Mouse (Mus musculus) midbrain, embryonic 11.5 days (tissue): Measurements from ENCODE around the gene Asb16. TPM values are rescaled to one million over a fixed set of nuclear protein-coding genes. Genes with fewer than 3 reads are reported as not detected.
A peak's percentile ranks its signal among the peaks of the same experiment; 100 is the strongest.

Experiments used
- ATAC-seq: fragments of 200-750 bp; cut with Nextera tagmentation; 2 replicates; pipeline ENCODE4 v1.8.0; 2017; ENCODE audit warnings: moderate TSS enrichment, moderate library complexity; ENCODE audit not compliant: low FRiP score
- DNase-seq: peaks from one replicate; pipeline ENCODE4 v3.0.0; 2015; ENCODE audit warnings: low spot score; ENCODE audit errors: missing footprints
- H3K27ac ChIP-seq: fragments of 300-500 bp; sonication (generic); 2 replicates; pipeline ENCODE4 v1.5.1; 2014; ENCODE audit warnings: low read depth, low read length
- H3K27me3 ChIP-seq: fragments of 300-500 bp; sonication (generic); 2 replicates; pipeline ENCODE4 v1.6.1; 2014; ENCODE audit warnings: mild to moderate bottlenecking, low read length, moderate library complexity, mixed read lengths; ENCODE audit not compliant: control insufficient read depth, insufficient read depth
- H3K36me3 ChIP-seq: fragments of 300-500 bp; sonication (generic); 2 replicates; pipeline ENCODE4 v1.6.1; 2014; ENCODE audit warnings: mild to moderate bottlenecking, low read length, moderate library complexity, mixed read lengths; ENCODE audit not compliant: control insufficient read depth, insufficient read depth
- H3K4me1 ChIP-seq: fragments of 300-500 bp; sonication (generic); 2 replicates; pipeline ENCODE4 v1.6.1; 2014; ENCODE audit warnings: low read length; ENCODE audit not compliant: control insufficient read depth, insufficient read depth
- H3K4me2 ChIP-seq: fragments of 300-500 bp; sonication (generic); 2 replicates; pipeline ENCODE4 v1.6.1; 2014; ENCODE audit warnings: mild to moderate bottlenecking, moderate library complexity
- H3K4me3 ChIP-seq: fragments of 300-500 bp; sonication (generic); 2 replicates; pipeline ENCODE4 v1.5.1; 2014; ENCODE audit warnings: low read depth, low read length
- H3K9ac ChIP-seq: fragments of 300-500 bp; sonication (generic); 2 replicates; pipeline ENCODE4 v1.6.1; 2014; ENCODE audit warnings: low read length
- H3K9me3 ChIP-seq: fragments of 300-500 bp; sonication (generic); 2 replicates; pipeline ENCODE4 v1.6.1; 2016; ENCODE audit warnings: low read length; ENCODE audit not compliant: control insufficient read depth
- WGBS: fragments of 180-500 bp; shearing (Covaris S2); extraction: QIAGEN DNeasy Blood & Tissue Kit; methylation state at CpG from one replicate; pipeline ENCODE4 v1.1.7; 2014; 5-methylcytosine and 5-hydroxymethylcytosine counted together
- polyA plus RNA-seq: library from polyadenylated mRNA; unstranded; fragments of >200 nt; fragmentation: Nextera tagmentation; extraction: Ambion mirVana; gene quantifications from 2 replicates; pipeline ENCODE4 v1.2.1, GENCODE M21; 2014

The Asb16 gene
- polyA plus RNA-seq, 1 experiment from 2014 or later = 0.08 TPM

DNA sequence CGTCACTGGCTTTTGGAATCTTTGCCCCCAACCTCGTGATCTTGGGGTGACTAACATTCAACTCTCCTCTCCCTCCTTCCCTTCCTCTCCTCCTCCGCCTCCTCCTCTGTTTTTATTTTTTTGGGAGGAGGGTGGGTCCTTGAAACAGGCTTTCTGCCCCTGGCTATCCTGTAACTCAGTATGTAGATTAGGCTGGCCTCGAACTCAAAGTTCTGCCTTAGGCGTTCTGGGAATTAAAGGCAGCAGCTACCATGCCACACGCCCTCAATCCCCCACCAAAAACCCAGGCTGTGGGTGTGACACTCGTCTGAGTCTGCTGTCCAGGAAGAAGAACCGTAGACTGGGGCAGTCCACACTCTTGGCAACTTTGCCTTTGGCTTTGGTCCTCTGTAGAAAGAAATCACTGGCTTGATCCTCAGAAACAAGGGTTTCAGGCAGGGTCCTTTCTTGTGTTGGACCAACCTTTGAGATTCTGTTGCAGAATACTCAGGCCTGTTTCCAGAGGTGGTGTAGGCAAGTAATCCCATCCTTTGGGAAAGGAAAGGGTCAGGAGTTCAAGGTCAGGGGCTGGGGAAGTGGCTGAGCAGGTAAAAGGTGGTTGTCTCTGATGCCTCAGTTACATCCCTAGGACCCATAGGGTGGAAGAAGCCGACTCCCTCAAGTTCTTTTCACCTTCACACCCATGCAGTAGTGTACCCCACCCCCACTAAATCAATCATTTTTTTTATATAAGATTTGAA, 19.0 kb upstream of the Asb16 start:
- H3K9me3 ChIP-seq = no peaks in the 10 kb centered on the region
- no peak for DNase-seq
- H3K27me3 ChIP-seq = peaks cover 3% of the 10 kb centered on the region; the same call in 1 of the 2 replicates
- no peaks in the 10 kb centered on the region for H3K36me3 ChIP-seq
- H3K4me3 ChIP-seq = peak overlapping the region; percentile 72
- WGBS = 12% methylated on average over 9 of the region's 9 CpGs
- no peak overlapping the region for H3K27ac ChIP-seq
- H3K4me2 ChIP-seq = peak overlapping the region; percentile 78
- no peak; the same call in 1 of the 2 replicates for ATAC-seq
- H3K9ac ChIP-seq = peak overlapping the region; percentile 72
- H3K4me1 ChIP-seq = peaks cover 23% of the 10 kb centered on the region

DNA sequence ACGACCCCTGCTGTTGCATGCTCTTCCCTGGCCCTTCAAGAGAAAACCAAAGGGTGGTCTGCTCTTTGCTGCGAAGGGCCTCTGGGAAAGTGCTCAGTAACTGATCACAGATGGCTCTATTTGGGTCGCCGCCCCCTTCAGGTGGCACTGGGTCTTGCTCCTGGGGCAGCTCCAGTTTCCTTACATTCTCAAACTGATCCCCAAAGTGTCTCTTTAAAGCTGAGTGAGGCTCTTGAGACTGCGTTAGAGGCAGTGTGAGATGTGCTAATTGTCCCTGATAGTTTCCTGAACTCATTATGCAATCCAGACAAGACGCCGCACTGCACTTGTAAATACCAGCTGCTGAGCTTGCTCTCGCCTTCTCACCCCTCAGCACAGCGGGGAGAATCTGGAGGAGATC, 11.0 kb upstream of the Asb16 start:
- Histone ChIP-seq H3K27ac (no peak overlapping the region), H3K4me2 (no peak overlapping the region), H3K9me3 (no peaks in the 10 kb centered on the region), H3K4me3 (no peak overlapping the region), H3K4me1 (peaks cover 3% of the 10 kb centered on the region; the same call in 1 of the 2 replicates), H3K36me3 (peaks cover 6% of the 10 kb centered on the region), H3K27me3 (no peaks in the 10 kb centered on the region), H3K9ac (no peak overlapping the region)
- no peak for ATAC-seq
- WGBS = 36% methylated on average over 9 of the region's 9 CpGs
- DNase-seq = no peak

DNA sequence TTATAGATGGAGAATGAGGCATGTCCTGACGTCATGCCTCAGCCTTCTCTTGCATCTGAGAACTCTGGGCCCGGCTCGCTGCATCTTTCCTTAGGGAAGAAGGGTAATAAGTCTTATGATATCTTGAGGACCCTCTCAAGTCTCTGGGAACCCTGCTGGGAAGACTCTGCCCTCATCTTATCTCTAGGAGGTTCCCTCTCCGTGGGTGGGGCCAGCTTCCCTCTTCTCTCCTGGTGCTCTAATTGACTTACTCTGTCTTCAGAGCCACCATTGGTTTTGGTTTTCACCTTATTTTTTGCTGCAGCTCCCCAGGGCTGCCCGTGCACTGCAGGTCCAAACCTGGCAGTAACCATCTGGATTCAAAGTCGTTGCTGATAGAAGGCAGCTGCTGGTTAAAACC, 10.4 kb upstream of the Asb16 start:
- Histone ChIP-seq H3K4me3 (no peak overlapping the region), H3K9me3 (no peaks in the 10 kb centered on the region), H3K4me2 (no peak overlapping the region), H3K36me3 (peaks cover 6% of the 10 kb centered on the region), H3K27ac (no peak overlapping the region), H3K4me1 (peaks cover 3% of the 10 kb centered on the region; the same call in 1 of the 2 replicates), H3K9ac (no peak overlapping the region), H3K27me3 (no peaks in the 10 kb centered on the region)
- ATAC-seq (no peak), DNase-seq (no peak)
- 83% methylated on average over 6 of the region's 6 CpGs for WGBS

DNA sequence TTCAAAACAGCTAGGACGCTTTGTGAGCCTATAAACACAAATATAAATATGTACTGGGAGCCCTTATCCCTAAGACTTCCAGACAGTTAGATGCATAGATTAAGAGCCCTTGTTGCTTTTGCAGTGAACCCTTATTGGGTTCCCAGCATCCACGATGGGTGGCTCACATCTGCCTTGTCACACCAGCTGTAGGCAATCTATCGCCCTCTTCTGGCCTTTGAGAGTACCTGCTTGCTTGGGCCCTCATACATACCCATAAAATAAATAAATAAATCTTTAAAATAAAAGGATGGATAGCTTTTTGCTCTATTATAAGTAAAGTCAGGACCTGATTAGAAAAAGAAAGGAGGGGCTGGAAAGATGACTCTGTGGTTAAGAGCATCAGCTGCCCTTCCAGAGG, 10.0 kb upstream of the Asb16 start:
- Histone ChIP-seq H3K4me2 (no peak overlapping the region), H3K9me3 (no peaks in the 10 kb centered on the region), H3K4me3 (no peak overlapping the region), H3K4me1 (peaks cover 3% of the 10 kb centered on the region; the same call in 1 of the 2 replicates), H3K36me3 (peaks cover 6% of the 10 kb centered on the region), H3K27me3 (no peaks in the 10 kb centered on the region), H3K9ac (no peak overlapping the region), H3K27ac (no peak overlapping the region)
- WGBS = 91% methylated on average over 3 of the region's 3 CpGs
- no peak for ATAC-seq
- no peak for DNase-seq

DNA sequence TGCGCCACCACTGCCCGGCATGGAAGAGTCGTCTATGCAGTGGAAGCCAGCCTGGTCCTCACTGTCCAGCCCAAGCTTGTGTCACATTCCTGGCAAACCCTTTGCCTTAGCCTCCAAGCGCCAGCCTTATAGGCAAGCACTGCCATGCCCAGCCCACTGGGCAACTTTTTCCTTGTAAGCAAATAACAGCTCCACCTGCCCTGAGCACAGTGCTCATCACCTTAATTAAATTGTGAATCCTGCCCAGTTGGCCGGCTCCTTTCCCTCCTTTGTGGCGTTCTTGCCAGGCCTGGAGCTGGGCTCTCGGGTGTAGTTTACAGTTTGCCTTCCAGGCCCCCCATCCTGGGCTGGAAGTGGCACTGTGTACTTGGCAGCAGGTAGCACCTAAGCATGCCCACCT, 5.3 kb upstream of the Asb16 start:
- Histone ChIP-seq H3K36me3 (peaks cover 5% of the 10 kb centered on the region), H3K27ac (no peak overlapping the region), H3K27me3 (no peaks in the 10 kb centered on the region), H3K9me3 (no peaks in the 10 kb centered on the region), H3K9ac (no peak overlapping the region), H3K4me2 (no peak overlapping the region), H3K4me3 (no peak overlapping the region), H3K4me1 (no peaks in the 10 kb centered on the region)
- WGBS = 91% methylated on average over 7 of the region's 7 CpGs
- no peak for DNase-seq
- no peak for ATAC-seq

DNA sequence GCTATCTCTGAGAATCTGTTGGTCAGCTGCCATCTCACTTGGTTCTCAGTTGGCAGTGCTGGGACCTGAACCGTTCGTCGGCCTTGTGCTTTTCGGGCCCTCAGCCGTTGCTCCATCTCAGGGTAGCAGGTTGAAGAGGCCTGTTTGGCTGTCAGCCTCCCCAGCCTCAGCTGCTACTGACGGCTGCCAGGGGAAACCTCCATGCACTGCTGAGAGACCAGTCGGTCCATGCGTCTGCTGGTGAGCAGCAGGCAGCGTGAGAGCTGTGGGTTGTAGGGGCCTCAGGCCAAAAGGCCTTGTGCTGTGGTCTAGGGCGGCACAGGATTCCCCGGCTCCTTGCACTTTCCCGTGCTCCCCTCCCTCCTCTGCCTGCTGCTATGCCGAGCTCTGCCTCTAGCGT, 2.7 kb upstream of the Asb16 start:
- ATAC-seq (no peak), DNase-seq (no peak)
- H3K9ac ChIP-seq = no peak overlapping the region

DNA sequence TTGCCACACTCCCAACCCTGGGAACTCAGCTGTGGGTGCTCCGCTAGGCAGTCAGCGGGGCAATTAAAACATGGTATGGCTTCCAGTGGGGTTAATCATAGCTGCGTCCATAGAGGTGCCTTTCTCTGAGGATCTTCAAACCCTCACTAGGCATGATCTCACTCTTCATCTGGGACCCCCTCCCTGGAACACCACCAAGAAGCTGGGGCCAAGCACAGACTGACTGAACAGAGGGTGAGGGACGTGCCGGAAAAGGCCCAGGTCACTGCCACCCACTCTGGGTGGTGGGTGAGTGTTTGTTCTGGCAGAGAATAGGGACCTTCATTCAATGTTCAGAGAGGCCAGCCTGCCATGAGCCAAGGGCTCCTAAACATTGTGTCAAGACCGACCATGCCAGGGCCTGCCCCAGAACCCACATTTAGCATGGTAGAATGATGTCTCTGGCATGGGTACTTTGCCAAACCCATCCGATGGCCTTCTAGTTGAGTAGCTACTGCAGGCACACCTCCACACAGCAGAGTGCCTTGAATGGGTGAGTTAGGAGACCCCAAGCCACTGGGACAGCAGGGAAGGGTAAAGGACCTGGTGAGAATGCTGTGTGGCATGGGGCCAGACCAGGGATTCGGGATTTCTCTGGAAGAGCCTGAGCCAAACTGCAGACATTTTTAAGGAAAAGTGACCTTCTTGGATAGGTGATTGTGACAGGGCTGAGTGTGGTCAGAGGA, 1.8 kb upstream of the Asb16 start:
- no peak for DNase-seq
- 92% methylated on average over 8 of the region's 8 CpGs for WGBS
- no peak for ATAC-seq
- Histone ChIP-seq H3K9me3 (no peaks in the 10 kb centered on the region), H3K4me2 (no peak overlapping the region), H3K36me3 (peaks cover 2% of the 10 kb centered on the region; the same call in 1 of the 2 replicates), H3K27me3 (no peaks in the 10 kb centered on the region), H3K27ac (no peak overlapping the region), H3K4me3 (no peak overlapping the region), H3K9ac (no peak overlapping the region; the same call in 1 of the 2 replicates), H3K4me1 (no peaks in the 10 kb centered on the region)

More for the DNA sequence above, 2.7 kb upstream of the Asb16 start:
- WGBS = 64% methylated on average over 14 of the region's 14 CpGs
- Histone ChIP-seq H3K36me3 (peaks cover 2% of the 10 kb centered on the region; the same call in 1 of the 2 replicates), H3K4me3 (no peak overlapping the region), H3K27me3 (no peaks in the 10 kb centered on the region), H3K4me1 (no peaks in the 10 kb centered on the region), H3K27ac (no peak overlapping the region), H3K9me3 (no peaks in the 10 kb centered on the region), H3K4me2 (no peak overlapping the region)

DNA sequence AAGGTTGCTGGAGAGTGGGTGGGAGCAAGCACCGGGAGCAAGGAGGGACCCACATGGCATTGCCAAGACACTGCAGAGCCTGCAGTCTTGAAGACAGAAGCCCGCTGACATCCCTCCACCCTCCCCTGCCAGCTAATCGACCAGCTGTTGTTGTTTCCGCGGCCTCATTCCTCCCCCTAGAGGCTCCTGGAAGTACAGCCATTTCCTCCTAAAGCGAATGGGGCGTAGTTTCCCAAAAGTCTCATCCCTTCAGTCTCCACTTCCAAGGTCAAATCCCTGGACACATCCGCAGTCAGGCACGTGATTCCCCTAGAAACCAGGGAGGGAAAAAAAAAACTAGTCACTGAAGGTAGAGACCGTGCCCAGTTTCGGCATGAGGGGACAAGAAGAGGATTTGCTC, 1.1 kb upstream of the Asb16 start:
- ATAC-seq (peak; percentile 54; the same call in 1 of the 2 replicates), DNase-seq (no peak)
- WGBS = 9% methylated on average over 11 of the region's 11 CpGs
- Histone ChIP-seq H3K36me3 (no peaks in the 10 kb centered on the region), H3K9ac (no peak overlapping the region), H3K4me2 (no peak overlapping the region), H3K9me3 (no peaks in the 10 kb centered on the region), H3K4me1 (no peaks in the 10 kb centered on the region), H3K27me3 (no peaks in the 10 kb centered on the region), H3K4me3 (no peak overlapping the region), H3K27ac (no peak overlapping the region)

DNA sequence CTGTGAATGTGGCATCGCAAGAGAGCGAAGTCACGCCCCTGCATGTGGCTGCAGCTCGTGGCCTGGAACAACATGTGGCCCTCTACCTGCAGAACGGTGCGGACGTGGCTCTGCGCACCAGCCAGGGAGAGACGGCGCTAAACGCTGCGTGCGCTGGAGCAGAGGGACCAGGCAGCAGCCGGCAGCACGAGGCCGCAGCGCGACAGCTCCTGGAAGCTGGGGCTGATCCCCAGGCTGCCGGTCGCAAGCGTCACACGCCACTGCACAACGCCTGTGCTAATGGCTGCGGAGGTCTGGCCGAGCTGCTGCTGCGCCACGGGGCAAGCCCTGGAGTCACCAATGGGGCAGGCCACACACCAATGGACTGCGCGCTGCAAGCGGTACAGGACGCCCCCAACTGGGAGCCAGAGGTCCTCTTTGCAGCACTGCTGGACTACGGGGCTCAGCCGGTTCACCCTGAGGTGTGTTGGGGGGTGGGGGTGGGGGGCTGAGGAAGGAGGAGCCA, 7.9 kb downstream of the Asb16 start:
- H3K27me3 ChIP-seq = peaks cover 5% of the 10 kb centered on the region
- peak overlapping the region; percentile 33 for H3K4me3 ChIP-seq
- H3K27ac ChIP-seq = no peak overlapping the region
- peak; percentile 78 for ATAC-seq
- H3K36me3 ChIP-seq = no peaks in the 10 kb centered on the region
- H3K9me3 ChIP-seq = no peaks in the 10 kb centered on the region
- DNase-seq = peak; percentile 94
- H3K4me2 ChIP-seq = peak overlapping the region; percentile 65
- H3K4me1 ChIP-seq = peaks cover 4% of the 10 kb centered on the region
- 1% methylated on average over 33 of the region's 33 CpGs for WGBS
- peak overlapping the region; percentile 66 for H3K9ac ChIP-seq
